Mouse (Mus musculus): ENCODE results near the gene Syce2. TPM values are rescaled to one million over a fixed set of nuclear protein-coding genes. Genes with fewer than 3 reads are reported as not detected.
A peak's percentile ranks its signal among the peaks of the same experiment; 100 is the strongest.

The Syce2 gene
- polyA plus RNA-seq, 1 experiment from 2014 or later, result 94.8 TPM

DNA sequence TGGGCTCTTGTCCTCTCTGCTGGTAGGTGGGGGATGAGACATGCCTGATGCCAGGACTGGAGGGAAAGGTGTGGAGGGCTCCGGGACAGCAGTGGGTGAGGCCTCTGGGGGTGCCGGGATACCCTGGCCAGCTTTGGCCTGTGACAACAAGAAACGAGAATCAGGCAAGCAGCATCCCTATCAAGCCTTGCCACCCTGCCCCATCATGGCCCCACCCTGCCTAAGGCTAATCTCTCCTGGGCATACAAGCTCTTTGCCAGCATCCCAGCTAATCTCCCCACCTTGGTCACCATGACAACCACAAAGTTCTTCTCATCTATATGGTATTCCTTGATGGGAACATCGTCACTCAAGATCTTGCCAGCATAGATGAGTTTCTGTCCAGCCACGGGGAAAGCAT is 33.4 kb upstream of the Syce2 start:
- Histone ChIP-seq H3K9ac (peak overlapping the region; percentile 30; the same call in 1 of the 2 replicates), H3K4me1 (ENCODE audit: insufficient read depth) (peaks cover 13% of the 10 kb centered on the region), H3K9me3 (ENCODE audit: low read depth, low read length) (no peaks in the 10 kb centered on the region), H3K36me3 (ENCODE audit: insufficient read depth) (peaks cover 81% of the 10 kb centered on the region), H3K27ac (ENCODE audit: low read depth) (no peak overlapping the region; the same call in 1 of the 2 replicates), H3K4me3 (ENCODE audit: low read depth, low read length) (peak overlapping the region; percentile 18; the same call in 1 of the 2 replicates), H3K4me2 (no peak overlapping the region; the same call in 1 of the 2 replicates), H3K27me3 (ENCODE audit: insufficient read depth, low read length) (no peaks in the 10 kb centered on the region)
- no peak for DNase-seq
- no peak for TF ChIP-seq CTCF (IDR thresholded peaks at IDR 0.05; ENCODE audit: low read depth)
- 86% methylated on average over 5 of the region's 5 CpGs for WGBS
- ATAC-seq (ENCODE audit: insufficient read depth), result no peak

DNA sequence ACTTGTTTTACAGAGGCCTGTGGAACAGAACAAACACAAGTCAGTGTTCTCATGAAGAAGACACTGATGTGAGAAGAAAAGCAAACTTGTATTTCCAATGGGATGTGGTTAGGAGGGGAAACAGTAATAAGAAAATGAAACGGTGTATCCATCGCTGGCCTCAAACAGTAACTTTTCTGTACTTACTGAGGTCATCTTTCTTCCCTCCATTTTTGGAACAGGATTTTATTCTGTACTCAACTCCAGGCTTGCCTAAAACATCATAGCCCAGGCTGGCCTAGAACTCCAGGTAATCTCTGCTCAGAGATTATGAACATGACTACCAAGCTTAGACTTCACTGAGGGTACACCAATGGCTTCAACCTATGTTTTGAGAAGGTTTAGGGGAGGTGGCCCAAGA is 32.5 kb upstream of the Syce2 start:
- 80% methylated on average over 2 of the region's 2 CpGs for WGBS
- peaks cover 10% of the 10 kb centered on the region for H3K4me1 ChIP-seq (ENCODE audit: insufficient read depth)
- H3K36me3 ChIP-seq (ENCODE audit: insufficient read depth), result peaks cover 81% of the 10 kb centered on the region
- no peaks in the 10 kb centered on the region for H3K9me3 ChIP-seq (ENCODE audit: low read depth, low read length)
- H3K4me2 ChIP-seq, result peak overlapping the region; percentile 72
- DNase-seq (no peak), ATAC-seq (ENCODE audit: insufficient read depth) (no peak)
- no peak overlapping the region; the same call in 1 of the 2 replicates for H3K27ac ChIP-seq (ENCODE audit: low read depth)
- H3K4me3 ChIP-seq (ENCODE audit: low read depth, low read length), result peak overlapping the region; percentile 77
- no peak for TF ChIP-seq CTCF (IDR thresholded peaks at IDR 0.05; ENCODE audit: low read depth)
- peak overlapping the region; percentile 88 for H3K9ac ChIP-seq
- H3K27me3 ChIP-seq (ENCODE audit: insufficient read depth, low read length), result no peaks in the 10 kb centered on the region

DNA sequence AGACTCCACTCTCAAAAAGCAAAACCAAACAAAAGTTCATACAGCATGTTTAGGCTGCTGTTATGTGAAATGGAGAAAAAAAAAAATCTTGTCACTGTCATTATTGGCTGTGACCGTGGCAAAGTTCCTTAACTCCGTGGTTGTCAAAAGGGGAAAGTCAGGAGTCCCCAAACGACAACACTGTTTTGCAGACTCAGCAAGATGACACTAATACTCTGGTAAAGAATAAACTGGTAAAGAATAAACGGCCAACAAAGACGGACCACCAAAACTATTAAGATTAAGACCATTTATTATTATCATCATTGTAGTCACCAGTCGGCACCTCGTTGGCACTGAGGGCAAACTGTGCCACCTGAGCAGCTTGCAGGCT is 32.0 kb upstream of the Syce2 start:
- no peak for ATAC-seq (ENCODE audit: insufficient read depth)
- Histone ChIP-seq H3K4me1 (ENCODE audit: insufficient read depth) (peaks cover 11% of the 10 kb centered on the region), H3K4me2 (peak overlapping the region; percentile 72), H3K4me3 (ENCODE audit: low read depth, low read length) (peak overlapping the region; percentile 77), H3K9me3 (ENCODE audit: low read depth, low read length) (no peaks in the 10 kb centered on the region), H3K36me3 (ENCODE audit: insufficient read depth) (peaks cover 81% of the 10 kb centered on the region), H3K27ac (ENCODE audit: low read depth) (peak overlapping the region; percentile 91), H3K9ac (peak overlapping the region; percentile 88), H3K27me3 (ENCODE audit: insufficient read depth, low read length) (no peaks in the 10 kb centered on the region)
- no peak for TF ChIP-seq CTCF (IDR thresholded peaks at IDR 0.05; ENCODE audit: low read depth)
- DNase-seq, result no peak
- WGBS, result 2% methylated on average over 7 of the region's 7 CpGs

DNA sequence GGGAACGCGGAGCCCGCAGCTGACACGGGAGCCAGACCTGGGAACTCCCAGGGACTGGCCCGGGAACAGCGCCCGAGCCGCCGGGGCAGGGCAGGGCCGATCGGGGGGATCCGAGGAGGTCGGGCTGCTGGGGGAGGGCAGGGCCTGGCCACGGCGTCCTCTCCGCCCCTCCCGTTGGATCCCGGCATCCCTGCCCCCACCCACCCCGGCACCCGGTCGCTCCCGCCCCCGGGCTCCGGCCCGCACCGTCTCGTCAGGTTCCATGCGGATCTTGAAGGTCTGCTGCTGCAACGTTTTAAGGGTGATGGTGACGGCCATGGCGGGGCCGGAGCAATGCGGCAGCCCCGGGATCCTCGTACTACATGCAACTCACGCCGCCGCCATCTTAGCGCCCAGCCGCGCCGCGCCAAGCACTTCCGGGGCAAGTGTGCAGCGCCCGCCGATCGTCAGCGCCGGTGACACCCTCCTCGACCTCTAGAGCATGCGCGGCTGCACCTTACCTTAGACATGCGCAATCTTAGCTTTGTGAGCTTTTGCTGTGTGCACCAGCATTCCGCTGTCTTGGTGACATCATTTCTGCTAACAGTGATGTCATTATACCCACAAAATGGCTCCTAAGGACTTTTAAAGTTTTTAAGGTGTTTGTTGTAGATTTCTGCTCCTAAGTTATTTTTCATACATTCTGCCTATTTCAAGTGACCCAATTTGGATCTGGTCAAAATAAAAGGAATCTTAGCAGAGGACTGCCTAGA is 31.5 kb upstream of the Syce2 start, which contains the start of gene Rad23a:
Gene Rad23a (minus strand): TSS at position 418 of the 752 bp plus-strand sequence.
- TF ChIP-seq CTCF (IDR thresholded peaks at IDR 0.05; ENCODE audit: low read depth), result no peak
- H3K36me3 ChIP-seq (ENCODE audit: insufficient read depth), result peaks cover 81% of the 10 kb centered on the region
- no peaks in the 10 kb centered on the region for H3K9me3 ChIP-seq (ENCODE audit: low read depth, low read length)
- peaks cover 12% of the 10 kb centered on the region for H3K4me1 ChIP-seq (ENCODE audit: insufficient read depth)
- peak within 1 kb of the TSS; percentile 88 for H3K9ac ChIP-seq
- no peaks in the 10 kb centered on the region for H3K27me3 ChIP-seq (ENCODE audit: insufficient read depth, low read length)
- peak within 1 kb of the TSS; percentile 72 for H3K4me2 ChIP-seq
- H3K27ac ChIP-seq (ENCODE audit: low read depth), result peak within 1 kb of the TSS; percentile 91
- H3K4me3 ChIP-seq (ENCODE audit: low read depth, low read length), result peak within 1 kb of the TSS; percentile 77
- under 1% methylated on average over 55 of the region's 55 CpGs for WGBS
- peak; percentile 93 for ATAC-seq (ENCODE audit: insufficient read depth)
- DNase-seq, result peak; percentile 98

DNA sequence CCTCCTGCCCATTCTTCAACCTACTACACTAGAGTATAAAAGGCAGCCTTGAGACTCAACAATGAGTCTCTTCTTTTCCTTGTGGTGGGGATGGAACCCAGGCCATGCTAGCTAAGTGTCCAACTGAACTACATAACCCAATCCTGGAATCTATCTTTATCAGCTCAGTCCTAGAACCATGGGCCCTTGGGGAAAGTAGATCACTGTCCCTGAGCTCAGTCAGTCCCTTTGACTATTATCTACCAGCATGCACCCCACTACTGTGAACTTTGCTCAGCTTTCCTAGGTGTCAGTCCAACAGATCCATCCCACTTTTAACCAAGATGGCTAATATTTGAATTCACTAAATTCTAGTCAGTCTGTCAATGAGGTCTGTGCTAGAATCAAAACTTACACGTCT is 30.4 kb upstream of the Syce2 start:
- H3K4me3 ChIP-seq (ENCODE audit: low read depth, low read length), result no peak overlapping the region
- peaks cover 6% of the 10 kb centered on the region for H3K4me1 ChIP-seq (ENCODE audit: insufficient read depth)
- H3K9ac ChIP-seq, result no peak overlapping the region
- H3K4me2 ChIP-seq, result no peak overlapping the region
- H3K27me3 ChIP-seq (ENCODE audit: insufficient read depth, low read length), result no peaks in the 10 kb centered on the region
- ATAC-seq (ENCODE audit: insufficient read depth) (no peak), DNase-seq (no peak)
- no peak for TF ChIP-seq CTCF (IDR thresholded peaks at IDR 0.05; ENCODE audit: low read depth)
- 63% methylated on average over 1 of the region's 1 CpGs for WGBS
- H3K9me3 ChIP-seq (ENCODE audit: low read depth, low read length), result no peaks in the 10 kb centered on the region
- H3K27ac ChIP-seq (ENCODE audit: low read depth), result no peak overlapping the region
- peaks cover 76% of the 10 kb centered on the region for H3K36me3 ChIP-seq (ENCODE audit: insufficient read depth)

DNA sequence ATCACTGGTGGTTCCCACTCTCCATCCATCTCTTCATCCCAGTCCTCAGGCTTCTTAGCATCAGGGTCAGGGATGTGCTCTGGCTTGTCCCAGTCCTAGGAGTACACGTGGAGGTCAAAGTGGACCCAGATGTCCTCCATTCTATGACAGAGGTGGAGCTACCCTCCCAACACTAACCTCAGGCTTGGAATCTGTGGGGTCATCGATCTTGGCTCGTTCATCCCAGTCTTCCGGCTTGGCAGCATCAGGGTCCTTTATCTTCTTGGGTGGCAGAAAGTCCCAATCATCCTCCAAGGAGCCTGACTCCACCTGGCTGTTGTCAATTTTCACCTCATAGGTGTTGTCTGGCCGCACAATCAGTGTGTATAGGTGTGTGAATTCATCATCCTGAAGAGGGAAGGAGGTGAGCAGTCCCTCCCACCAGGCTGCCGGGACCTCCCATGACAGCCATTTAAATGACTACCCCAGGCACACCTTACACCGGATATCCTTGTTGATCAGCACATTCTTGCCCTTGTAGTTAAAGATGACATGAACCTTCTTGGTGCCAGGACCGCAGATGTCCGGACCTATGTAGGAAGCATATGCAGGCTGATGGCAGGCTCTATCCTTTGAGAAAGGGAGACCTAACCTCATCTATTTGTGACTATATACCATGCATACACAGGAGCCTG is 27.4 kb upstream of the Syce2 start:
- ATAC-seq (ENCODE audit: insufficient read depth), result no peak
- H3K9me3 ChIP-seq (ENCODE audit: low read depth, low read length), result no peaks in the 10 kb centered on the region
- TF ChIP-seq CTCF (IDR thresholded peaks at IDR 0.05; ENCODE audit: low read depth), result no peak
- peaks cover 12% of the 10 kb centered on the region for H3K4me1 ChIP-seq (ENCODE audit: insufficient read depth)
- no peaks in the 10 kb centered on the region for H3K27me3 ChIP-seq (ENCODE audit: insufficient read depth, low read length)
- no peak overlapping the region; the same call in 1 of the 2 replicates for H3K27ac ChIP-seq (ENCODE audit: low read depth)
- WGBS, result 73% methylated on average over 9 of the region's 9 CpGs
- peak overlapping the region; percentile 98 for H3K9ac ChIP-seq
- no peak for DNase-seq
- peak overlapping the region; percentile 87 for H3K4me2 ChIP-seq
- peak overlapping the region; percentile 97 for H3K4me3 ChIP-seq (ENCODE audit: low read depth, low read length)
- peaks cover 51% of the 10 kb centered on the region for H3K36me3 ChIP-seq (ENCODE audit: insufficient read depth)
